Mouse (Mus musculus) testis, adult 2 months (tissue): ENCODE results near the gene Mical2.

Experiments used
- CTCF ChIP-seq: fragments of 200-500 bp; IDR thresholded peaks from 2 replicates; pipeline ENCODE4 v1.5.1; 2012; ENCODE audit warnings: low read depth, mild to moderate bottlenecking, inconsistent platforms, low read length, moderate library complexity; ENCODE audit not compliant: control insufficient read depth, insufficient read depth, insufficient replicate concordance
- POLR2A ChIP-seq: fragments of 200-500 bp; IDR thresholded peaks from 2 replicates; pipeline ENCODE4 v1.6.1; 2012; ENCODE audit warnings: low read depth, mild to moderate bottlenecking, inconsistent platforms, low read length, moderate library complexity; ENCODE audit not compliant: control insufficient read depth

DNA sequence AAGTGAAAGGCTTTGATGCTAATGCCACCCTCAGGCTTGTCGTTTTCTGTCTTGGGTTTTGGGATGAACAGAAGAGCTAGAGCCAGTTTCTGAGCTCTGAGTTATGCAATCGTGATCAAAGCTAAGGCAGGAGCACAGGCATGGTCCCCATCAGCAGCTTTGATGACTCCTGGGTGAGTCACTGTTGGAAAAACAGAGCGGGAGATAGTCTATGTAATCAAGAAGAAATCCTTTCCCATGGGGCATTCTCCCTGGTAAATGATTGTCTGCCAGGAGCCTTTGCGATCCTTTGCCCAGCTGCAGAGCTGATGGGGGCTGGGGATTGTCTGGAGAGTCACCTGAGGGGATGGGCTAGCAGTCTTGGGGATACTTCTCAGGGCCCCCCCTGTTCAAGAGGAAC lies 23.5 kb upstream of the Mical2 start:
- TF ChIP-seq CTCF: no peak
- TF ChIP-seq POLR2A: no peak
